Mouse (Mus musculus) megakaryocyte, adult 5-6 weeks (primary cell): Measurements from ENCODE around the gene Lce1j. TPM values are rescaled to one million over a fixed set of nuclear protein-coding genes. Genes with fewer than 3 reads are reported as not detected.
"Not testable (repeated sequence)": the region's sequence is repeated elsewhere in the genome, so short reads cannot be mapped to it uniquely, and the experiment has no call there.

Source experiments
- ATAC-seq: 2 replicates; pipeline ENCODE4 v1.8.0; 2016; ENCODE audit warnings: mild to moderate bottlenecking, inconsistent platforms; ENCODE audit not compliant: poor library complexity, severe bottlenecking
- total RNA-seq, 2 experiments: library from RNA; stranded (forward) in 1 of 2; stranded (reverse) in 1 of 2; fragments of 153-499, 151-499 nt in 1 of 2; fragments of 221-1000, 200-1000 nt in 1 of 2; gene quantifications; 2 replicates each; pipeline versions ENCODE4 v1.2.3 to v1.2.4; 2015 to 2017

Lce1j gene
- not detected in 2 replicates for total RNA-seq (2015)
- total RNA-seq (2017), result not detected in 2 replicates

DNA sequence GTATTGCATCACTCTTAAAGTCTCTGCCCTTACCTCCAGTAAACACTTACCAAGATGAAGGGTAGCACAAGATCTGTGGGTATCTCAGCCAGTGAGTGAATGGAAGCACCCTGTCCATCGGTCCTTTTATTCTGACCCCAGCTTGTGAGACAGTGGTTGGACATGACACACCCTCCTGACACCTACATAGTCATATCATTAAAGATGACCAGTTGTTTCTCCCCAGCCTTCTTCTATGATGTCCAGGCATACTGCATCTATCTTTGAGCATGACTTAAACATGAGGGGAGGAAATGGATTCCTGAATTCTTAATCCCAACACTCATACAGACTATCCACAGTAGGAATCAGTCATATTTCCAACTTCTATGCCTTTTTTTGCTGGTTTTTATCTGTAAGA, at the start of gene Lce1j:
Gene Lce1j (minus strand): TSS at position 101 of the 400 bp plus-strand sequence.
- ATAC-seq, result no peak

DNA sequence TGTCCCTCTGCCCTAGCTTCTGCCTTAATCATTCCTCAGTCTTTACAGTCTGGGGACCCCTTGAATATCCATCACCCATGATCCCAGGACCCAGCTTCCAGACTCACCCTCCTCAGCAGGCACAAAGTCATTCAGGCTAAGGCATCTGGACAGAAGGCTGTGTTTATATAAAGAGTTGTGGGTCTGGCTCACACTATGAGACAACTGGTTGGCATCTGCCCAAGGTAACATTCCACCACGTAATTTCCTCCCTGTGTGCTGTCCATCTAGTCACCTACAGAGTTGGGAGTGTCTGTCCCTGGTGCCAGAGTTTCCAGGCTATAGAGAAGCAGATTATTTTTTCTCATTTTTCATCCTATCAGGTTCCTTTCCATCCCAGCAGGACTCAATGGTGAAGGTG, 36.8 kb upstream of the Lce1j start, which contains the start of gene Kprp:
Gene Kprp (minus strand): TSS at position 140 of the 400 bp plus-strand sequence.
- no peak for ATAC-seq

DNA sequence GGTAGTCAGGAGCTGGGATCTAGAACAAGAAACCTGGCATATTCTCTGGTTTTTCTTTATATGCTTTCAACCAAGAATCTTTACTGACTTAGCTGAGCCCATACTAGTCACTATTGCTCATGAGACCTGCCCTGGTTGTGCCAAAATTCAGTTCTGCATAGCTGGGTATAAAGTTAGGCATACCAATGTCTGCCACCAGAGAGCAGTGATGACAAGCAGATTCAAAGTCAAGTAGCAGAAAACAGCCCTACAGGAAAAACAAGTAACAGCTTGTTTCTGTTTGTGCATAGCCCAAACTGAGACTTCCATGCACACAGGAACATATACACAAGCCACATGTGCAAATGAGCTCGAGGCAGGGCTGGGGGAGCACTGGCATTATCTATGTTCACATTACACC, 35.5 kb upstream of the Lce1j start:
- ATAC-seq, result no peak

DNA sequence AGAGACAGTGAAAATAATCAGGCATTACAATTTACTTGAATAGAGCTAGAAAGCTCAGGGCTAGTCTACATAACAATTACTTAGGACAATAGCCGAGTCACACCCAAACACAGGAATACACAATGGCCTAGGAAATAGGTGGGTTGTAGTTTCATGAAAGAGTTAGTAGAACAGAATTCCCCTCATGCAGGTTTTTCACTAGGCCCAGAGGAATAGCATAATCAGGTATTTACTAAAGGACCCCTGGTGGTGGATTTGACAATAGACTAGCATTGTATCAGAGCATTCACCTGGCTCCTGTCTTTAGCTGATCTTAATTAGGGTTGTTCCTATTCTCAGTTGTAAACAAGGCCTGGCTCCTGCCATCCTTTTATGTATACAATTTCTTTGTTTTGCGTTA, 25.7 kb upstream of the Lce1j start:
- not testable (repeated sequence) for ATAC-seq

DNA sequence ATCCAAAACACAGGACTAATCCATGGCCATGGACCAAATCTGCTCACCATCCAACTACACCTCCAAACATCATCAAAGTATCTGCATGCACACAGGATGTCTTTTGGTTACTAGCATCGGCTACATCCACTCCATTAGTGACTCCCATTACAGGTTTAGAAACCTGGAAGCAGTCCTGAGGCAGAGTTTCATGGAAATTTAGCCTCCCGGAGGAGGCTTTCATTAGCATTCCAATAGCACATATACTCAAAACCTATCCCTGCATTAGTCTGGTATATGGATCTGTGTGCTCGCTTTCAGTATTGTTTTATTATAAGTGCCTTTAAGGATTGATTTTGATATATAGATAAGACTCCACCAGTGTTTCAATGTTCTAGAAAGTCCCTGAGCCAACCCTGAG, 25.3 kb upstream of the Lce1j start:
- no peak for ATAC-seq

DNA sequence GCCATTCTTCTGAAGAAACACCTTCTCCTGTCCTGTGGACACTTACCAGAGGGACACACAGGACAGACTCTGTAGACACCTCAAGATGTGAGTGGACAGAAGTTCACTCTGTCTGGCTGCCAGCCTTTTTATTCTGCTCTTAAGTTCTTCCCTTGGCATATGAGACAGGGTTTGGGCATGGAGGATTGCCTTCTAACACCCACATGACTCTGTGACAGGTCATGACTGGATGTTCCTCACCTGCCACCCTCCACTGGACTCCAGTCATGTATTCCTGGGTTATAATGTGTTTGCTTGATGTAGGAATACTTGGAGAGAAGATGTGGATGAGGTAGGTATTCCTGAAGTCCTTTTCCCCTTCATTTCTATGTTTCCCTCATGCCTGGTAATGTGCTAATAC, 17.5 kb upstream of the Lce1j start, which contains the start of gene Lce1k:
Gene Lce1k (minus strand): TSS at position 101 of the 400 bp plus-strand sequence.
- ATAC-seq, result no peak

DNA sequence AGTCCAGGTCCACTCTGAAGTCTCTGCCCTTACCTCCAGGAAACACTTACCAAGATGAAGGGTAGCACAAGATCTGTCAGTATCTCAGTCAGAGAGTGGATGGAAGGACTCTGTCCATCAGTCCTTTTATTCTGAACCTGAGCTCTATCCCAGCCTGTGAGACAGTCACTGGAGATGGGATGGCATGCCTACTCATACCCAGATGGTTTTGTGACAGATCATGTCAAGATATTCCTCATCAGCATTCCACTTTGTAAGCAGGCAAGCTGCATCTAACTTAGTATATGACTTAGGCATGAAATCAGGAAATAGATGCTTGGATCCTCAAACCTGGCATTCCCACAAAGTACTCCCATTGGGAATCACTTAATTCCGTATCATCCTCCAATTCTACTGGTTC, 11.5 kb downstream of the Lce1j start, which contains the start of gene Lce1i:
Gene Lce1i (minus strand): TSS at position 101 of the 400 bp plus-strand sequence.
- ATAC-seq, result no peak

DNA sequence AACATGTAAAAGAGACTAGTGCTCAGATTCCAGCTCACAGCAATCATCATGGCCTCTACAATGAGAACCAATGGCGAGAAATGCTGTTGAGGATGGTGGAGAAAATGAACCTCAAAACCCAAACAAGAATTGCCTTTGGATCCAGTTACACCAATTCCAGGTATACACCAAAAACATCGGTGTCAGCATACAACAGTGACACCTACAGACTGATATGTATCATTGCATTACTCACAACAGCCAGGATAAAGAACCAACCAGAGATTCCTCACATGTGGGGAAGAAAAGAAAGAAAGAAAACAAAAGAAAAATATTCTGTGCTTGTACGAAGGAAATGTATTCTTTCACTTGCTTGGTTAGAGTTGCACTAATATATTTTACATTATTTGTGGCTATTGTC, 18.7 kb downstream of the Lce1j start:
- ATAC-seq, result no peak

DNA sequence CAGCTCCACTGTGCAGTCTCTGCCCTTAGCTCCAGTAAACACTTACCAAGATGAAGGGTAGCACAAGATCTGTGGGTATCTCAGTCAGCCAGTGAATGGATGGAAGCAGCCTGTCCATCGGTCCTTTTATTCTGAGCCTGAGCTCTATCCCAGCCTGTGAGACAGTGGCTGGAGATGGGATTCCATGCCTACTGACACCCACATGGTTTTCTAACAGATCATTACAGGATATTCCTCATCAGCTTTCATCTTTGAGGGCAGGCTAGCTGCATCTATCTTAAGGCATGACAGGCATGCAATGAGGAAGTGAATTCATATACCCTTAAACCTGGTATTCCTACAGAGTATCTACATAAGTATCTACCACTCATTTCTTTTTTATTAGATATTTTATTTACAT, 25.3 kb downstream of the Lce1j start, which contains the start of gene Lce1h:
Gene Lce1h (minus strand): TSS at position 101 of the 400 bp plus-strand sequence.
- ATAC-seq, result no peak

DNA sequence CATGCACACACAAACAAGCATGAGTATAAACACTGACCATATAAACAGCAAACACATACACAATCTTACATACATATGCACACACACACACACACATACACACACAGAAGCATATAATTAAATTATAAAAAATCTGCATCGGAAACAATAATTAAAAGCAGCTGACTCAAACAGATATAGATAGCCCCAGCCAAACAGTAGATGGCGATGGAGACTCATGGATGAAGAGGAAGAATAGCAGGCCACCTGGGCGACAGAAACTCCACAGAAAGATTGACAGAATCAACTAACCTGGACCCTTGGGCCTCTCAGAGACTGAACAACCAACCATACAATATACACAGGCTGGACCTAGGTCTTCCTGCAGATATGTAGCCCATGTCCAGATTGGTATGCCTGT, 37.1 kb downstream of the Lce1j start:
- ATAC-seq, result no peak

DNA sequence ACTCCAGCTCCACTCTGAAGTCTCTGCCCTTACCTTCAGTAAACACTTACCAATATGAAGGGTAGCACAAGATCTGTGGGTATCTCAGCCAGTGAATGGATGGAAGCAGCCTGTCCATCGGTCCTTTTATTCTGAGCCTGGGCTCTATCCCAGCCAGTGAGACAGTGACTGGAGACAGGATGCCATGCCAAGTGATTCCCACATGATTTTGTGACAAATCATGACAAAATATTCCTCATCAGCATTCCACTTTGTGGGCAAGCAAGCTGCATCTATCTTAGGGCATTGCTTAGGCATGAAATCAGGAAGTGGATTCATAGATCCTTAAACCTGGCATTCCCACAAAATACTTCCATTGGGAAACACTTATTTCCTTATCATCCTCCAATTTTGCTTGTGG, 38.1 kb downstream of the Lce1j start, which contains the start of gene Lce1g:
Gene Lce1g (minus strand): TSS at position 101 of the 400 bp plus-strand sequence.
- ATAC-seq, result no peak

DNA sequence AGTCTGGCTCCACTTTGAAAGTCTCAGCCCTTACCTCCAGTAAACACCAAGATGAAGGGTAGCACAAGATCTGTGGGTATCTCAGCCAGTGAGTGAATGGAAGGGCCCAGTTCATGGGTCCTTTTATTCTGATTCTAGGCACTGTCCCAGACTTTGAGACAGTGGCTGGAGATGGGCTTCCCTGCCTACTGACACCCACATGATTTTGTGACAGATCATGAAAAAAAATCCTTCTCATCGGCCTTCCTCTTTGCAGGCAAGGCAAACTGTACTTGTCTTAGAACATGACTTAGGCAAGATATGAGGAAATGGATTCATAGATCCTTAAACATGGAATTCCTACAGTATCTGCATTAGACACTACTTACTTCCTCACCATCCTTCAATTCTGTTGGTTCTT, 51.3 kb downstream of the Lce1j start, which contains the start of gene Gm38119:
Gene Gm38119 (minus strand): TSS at position 101 of the 400 bp plus-strand sequence.
- ATAC-seq, result no peak

Other genes with a start within 250 kb of the Lce1j start
- gene Ivl, start 216.8 kb downstream of the Lce1j start, total RNA-seq (2015), result 0.18 TPM in 1 of 2 replicates, not detected in the other
- gene Ivl, start 216.8 kb downstream of the Lce1j start, total RNA-seq (2017), result not detected in 2 replicates
- gene Smcp, start 201.5 kb downstream of the Lce1j start, total RNA-seq (2015), result not detected in 2 replicates
- gene Smcp, start 201.5 kb downstream of the Lce1j start, total RNA-seq (2017), result not detected in 2 replicates
- gene 2210017I01Rik, start 183.0 kb downstream of the Lce1j start, total RNA-seq (2015), result not detected in 2 replicates
- gene 2210017I01Rik, start 183.0 kb downstream of the Lce1j start, total RNA-seq (2017), result not detected in 2 replicates
- not detected in 2 replicates for gene Lce6a, start 168.9 kb downstream of the Lce1j start, total RNA-seq (2015)
- not detected in 2 replicates for gene Lce6a, start 168.9 kb downstream of the Lce1j start, total RNA-seq (2017)
- not detected in 2 replicates for gene Lce1a1, start 142.2 kb downstream of the Lce1j start, total RNA-seq (2015)
- gene Lce1a1, start 142.2 kb downstream of the Lce1j start, total RNA-seq (2017), result not detected in 2 replicates
- not detected in 2 replicates for gene Lce1b, start 133.6 kb downstream of the Lce1j start, total RNA-seq (2015)
- gene Lce1b, start 133.6 kb downstream of the Lce1j start, total RNA-seq (2017), result not detected in 2 replicates
- not detected in 2 replicates for gene Lce1a2, start 120.2 kb downstream of the Lce1j start, total RNA-seq (2015)
- not detected in 2 replicates for gene Lce1a2, start 120.2 kb downstream of the Lce1j start, total RNA-seq (2017)
- gene Lce1c, start 111.3 kb downstream of the Lce1j start, total RNA-seq (2015), result not detected in 2 replicates
- not detected in 2 replicates for gene Lce1c, start 111.3 kb downstream of the Lce1j start, total RNA-seq (2017)
- gene Lce1d, start 103.3 kb downstream of the Lce1j start, total RNA-seq (2015), result not detected in 2 replicates
- not detected in 2 replicates for gene Lce1d, start 103.3 kb downstream of the Lce1j start, total RNA-seq (2017)
- not detected in 2 replicates for gene Lce1e, start 81.4 kb downstream of the Lce1j start, total RNA-seq (2015)
- not detected in 2 replicates for gene Lce1e, start 81.4 kb downstream of the Lce1j start, total RNA-seq (2017)
- gene Lce1f, start 70.2 kb downstream of the Lce1j start, total RNA-seq (2015), result not detected in 2 replicates
- not detected in 2 replicates for gene Lce1f, start 70.2 kb downstream of the Lce1j start, total RNA-seq (2017)
- not detected in 2 replicates for gene Gm38119, start 51.4 kb downstream of the Lce1j start, total RNA-seq (2015)
- not detected in 2 replicates for gene Gm38119, start 51.4 kb downstream of the Lce1j start, total RNA-seq (2017)
- gene Lce1g, start 38.2 kb downstream of the Lce1j start, total RNA-seq (2015), result not detected in 2 replicates
- not detected in 2 replicates for gene Lce1g, start 38.2 kb downstream of the Lce1j start, total RNA-seq (2017)
- not detected in 2 replicates for gene Lce1h, start 25.4 kb downstream of the Lce1j start, total RNA-seq (2015)
- gene Lce1h, start 25.4 kb downstream of the Lce1j start, total RNA-seq (2017), result not detected in 2 replicates
- not detected in 2 replicates for gene Lce1i, start 11.6 kb downstream of the Lce1j start, total RNA-seq (2015)
- not detected in 2 replicates for gene Lce1i, start 11.6 kb downstream of the Lce1j start, total RNA-seq (2017)
- gene Lce1k, start 17.4 kb upstream of the Lce1j start, total RNA-seq (2015), result not detected in 2 replicates
- not detected in 2 replicates for gene Lce1k, start 17.4 kb upstream of the Lce1j start, total RNA-seq (2017)
- not detected in 2 replicates for gene Kprp, start 36.7 kb upstream of the Lce1j start, total RNA-seq (2015)
- gene Kprp, start 36.7 kb upstream of the Lce1j start, total RNA-seq (2017), result not detected in 2 replicates
- not detected in 2 replicates for gene Lce1l, start 60.8 kb upstream of the Lce1j start, total RNA-seq (2015)
- gene Lce1l, start 60.8 kb upstream of the Lce1j start, total RNA-seq (2017), result not detected in 2 replicates
- not detected in 2 replicates for gene 2310050C09Rik, start 79.7 kb upstream of the Lce1j start, total RNA-seq (2015)
- gene 2310050C09Rik, start 79.7 kb upstream of the Lce1j start, total RNA-seq (2017), result not detected in 2 replicates
- not detected in 2 replicates for gene Lce3a, start 135.7 kb upstream of the Lce1j start, total RNA-seq (2015)
- gene Lce3a, start 135.7 kb upstream of the Lce1j start, total RNA-seq (2017), result not detected in 2 replicates
- not detected in 2 replicates for gene Lce3b, start 142.5 kb upstream of the Lce1j start, total RNA-seq (2015)
- gene Lce3b, start 142.5 kb upstream of the Lce1j start, total RNA-seq (2017), result not detected in 2 replicates
- gene Lce3c, start 154.0 kb upstream of the Lce1j start, total RNA-seq (2015), result not detected in 2 replicates
- gene Lce3c, start 154.0 kb upstream of the Lce1j start, total RNA-seq (2017), result not detected in 2 replicates
- gene Lce3d, start 166.9 kb upstream of the Lce1j start, total RNA-seq (2015), result not detected in 2 replicates
- not detected in 2 replicates for gene Lce3d, start 166.9 kb upstream of the Lce1j start, total RNA-seq (2017)
- gene Lce3e, start 176.5 kb upstream of the Lce1j start, total RNA-seq (2015), result not detected in 2 replicates
- gene Lce3e, start 176.5 kb upstream of the Lce1j start, total RNA-seq (2017), result not detected in 2 replicates
- not detected in 2 replicates for gene Lce3f, start 201.7 kb upstream of the Lce1j start, total RNA-seq (2015)
- not detected in 2 replicates for gene Lce3f, start 201.7 kb upstream of the Lce1j start, total RNA-seq (2017)
- not detected in 2 replicates for gene Crct1, start 225.2 kb upstream of the Lce1j start, total RNA-seq (2015)
- not detected in 2 replicates for gene Crct1, start 225.2 kb upstream of the Lce1j start, total RNA-seq (2017)
- not detected in 2 replicates for gene Lce1m, start 228.5 kb upstream of the Lce1j start, total RNA-seq (2015)
- gene Lce1m, start 228.5 kb upstream of the Lce1j start, total RNA-seq (2017), result not detected in 2 replicates